Mouse (Mus musculus) megakaryocyte, embryonic 14.5 days (primary cell): ENCODE measurements around the gene Pigs.

Source experiments
- FLI1 ChIP-seq: IDR thresholded peaks from 2 replicates; pipeline ENCODE4 v1.6.1; 2012; ENCODE audit warnings: low read length, inconsistent platforms, mixed read lengths
- GATA1 ChIP-seq: IDR thresholded peaks from 3 replicates; pipeline ENCODE4 v1.6.1; 2012; ENCODE audit warnings: mixed read lengths, low read length, inconsistent platforms, borderline replicate concordance

DNA sequence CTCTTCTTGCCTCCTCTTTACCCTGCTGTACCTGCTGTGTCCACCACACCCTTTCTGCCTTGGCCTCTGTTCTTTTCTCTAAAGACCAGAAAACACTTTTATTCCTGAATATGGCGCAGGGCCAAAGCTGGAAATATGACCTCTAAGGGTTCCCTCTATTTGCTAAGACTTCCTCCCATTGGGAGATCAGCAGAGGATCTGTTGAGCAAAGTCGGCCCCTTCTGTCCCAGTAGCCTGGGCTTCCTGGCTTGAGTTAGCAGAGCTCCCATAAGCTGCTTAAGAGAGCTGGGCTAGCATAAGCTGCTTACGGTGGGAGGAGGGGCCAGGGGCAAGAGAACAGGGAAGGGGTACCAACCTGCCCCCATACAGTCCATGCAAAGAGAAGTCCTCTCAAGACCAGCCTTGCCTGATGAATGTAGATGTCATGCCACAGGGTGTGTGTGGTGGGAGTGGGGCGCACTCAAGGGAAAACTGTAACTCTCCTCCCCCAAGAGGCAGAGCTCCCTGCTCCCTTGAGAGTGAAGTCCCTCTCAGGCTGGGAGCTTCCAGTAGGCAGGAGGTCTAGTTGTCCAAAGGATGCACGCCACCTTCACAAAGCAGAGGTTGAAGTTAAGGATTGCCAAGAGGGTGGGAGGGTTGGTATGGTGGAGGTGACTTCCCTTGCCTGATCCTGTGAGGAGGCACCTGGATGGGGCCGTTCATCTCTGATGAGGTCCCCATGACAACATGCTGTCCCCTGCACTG lies 18.3 kb downstream of the Pigs start:
- TF ChIP-seq GATA1 = no peak
- no peak for TF ChIP-seq FLI1
